Mouse (Mus musculus) limb, embryonic 12.5 days (tissue): ENCODE measurements around the gene Syt6. TPM values are rescaled to one million over a fixed set of nuclear protein-coding genes. Genes with fewer than 3 reads are reported as not detected.

ENCODE experiments used
- ATAC-seq: fragments of 200-750 bp; cut with Nextera tagmentation; 2 replicates; pipeline ENCODE4 v1.8.0; 2017; ENCODE audit warnings: low read depth, moderate TSS enrichment; ENCODE audit not compliant: insufficient number of reproducible peaks, insufficient read depth, low FRiP score, low TSS enrichment
- H3K27ac ChIP-seq: fragments of 300-500 bp; sonication (generic); 2 replicates; pipeline ENCODE4 v1.5.1; 2016; ENCODE audit warnings: mild to moderate bottlenecking, moderate library complexity
- H3K27me3 ChIP-seq: fragments of 300-500 bp; sonication (generic); 2 replicates; pipeline ENCODE4 v1.6.1; 2016; ENCODE audit warnings: mild to moderate bottlenecking, moderate library complexity
- H3K36me3 ChIP-seq: fragments of 300-500 bp; sonication (generic); 2 replicates; pipeline ENCODE4 v1.6.1; 2016; ENCODE audit warnings: mild to moderate bottlenecking, moderate library complexity
- H3K4me1 ChIP-seq: fragments of 300-500 bp; sonication (generic); replicated peaks from 2 replicates; pipeline ENCODE4 v1.6.1; 2016
- H3K4me2 ChIP-seq: fragments of 300-500 bp; sonication (generic); 2 replicates; pipeline ENCODE4 v1.6.1; 2016; ENCODE audit warnings: mild to moderate bottlenecking, moderate library complexity
- H3K4me3 ChIP-seq: fragments of 300-500 bp; sonication (generic); replicated peaks from 2 replicates; pipeline ENCODE4 v1.5.1; 2016; ENCODE audit warnings: mild to moderate bottlenecking
- H3K9ac ChIP-seq: fragments of 300-500 bp; sonication (generic); replicated peaks from 2 replicates; pipeline ENCODE4 v1.6.1; 2016; ENCODE audit warnings: mild to moderate bottlenecking, moderate library complexity
- H3K9me3 ChIP-seq: fragments of 300-500 bp; sonication (generic); 2 replicates; pipeline ENCODE4 v1.6.1; 2016; ENCODE audit warnings: mild to moderate bottlenecking, moderate library complexity
- WGBS: fragments of 180-500 bp; shearing (Covaris S2); methylation state at CpG from one replicate; pipeline ENCODE4 v1.1.7; 2016; 5-methylcytosine and 5-hydroxymethylcytosine counted together
- microRNA-seq: library from miRNA; unstranded; fragments of <30 nt; microRNA quantifications from one replicate; pipeline ENCODE4, GENCODE M21; 2017
- polyA plus RNA-seq: library from polyadenylated mRNA; unstranded; fragments of >200 nt; fragmentation: Nextera tagmentation; extraction: Ambion mirVana; gene quantifications from 2 replicates; pipeline ENCODE4 v1.2.1, GENCODE M21; 2016

Syt6 gene
- polyA plus RNA-seq, 1 experiment from 2014 or later, result 0.18 TPM

GRCm38 (mm10) chr3:103683234-103683965 lies 108.4 kb downstream of the Syt6 start:
- no peak overlapping the region for H3K27ac ChIP-seq
- H3K27me3 ChIP-seq, result peaks cover 17% of the 10 kb centered on the region
- H3K4me3 ChIP-seq, result peak overlapping the region; percentile 15
- no peak for ATAC-seq
- no peaks in the 10 kb centered on the region for H3K9me3 ChIP-seq
- no peaks in the 10 kb centered on the region for H3K36me3 ChIP-seq
- H3K4me2 ChIP-seq, result peak overlapping the region; percentile 50
- 1% methylated on average over 21 of the region's 21 CpGs for WGBS
- H3K9ac ChIP-seq, result 0 out of 2 replicates have a peak overlapping the region, but pooled peaks have one; percentile 8
- H3K4me1 ChIP-seq, result peaks cover 24% of the 10 kb centered on the region

- Histone ChIP-seq H3K4me3 (no peak overlapping the region), H3K4me2 (0 out of 2 replicates have a peak overlapping the region, but pooled peaks have one; percentile 50), H3K9me3 (no peaks in the 10 kb centered on the region), H3K27ac (no peak overlapping the region), H3K36me3 (no peaks in the 10 kb centered on the region), H3K27me3 (peaks cover 17% of the 10 kb centered on the region), H3K4me1 (peaks cover 24% of the 10 kb centered on the region), H3K9ac (no peak overlapping the region)
- no peak for ATAC-seq
- WGBS, result 20% methylated on average over 5 of the region's 5 CpGs
Observed at GRCm38 (mm10) chr3:103683966-103684319, 108.9 kb downstream of the Syt6 start.

- ATAC-seq, result no peak
- Histone ChIP-seq H3K4me2 (no peak overlapping the region), H3K9ac (no peak overlapping the region), H3K27ac (no peak overlapping the region), H3K9me3 (no peaks in the 10 kb centered on the region), H3K4me3 (no peak overlapping the region), H3K36me3 (no peaks in the 10 kb centered on the region), H3K4me1 (peaks cover 4% of the 10 kb centered on the region; the same call in 1 of the 2 replicates), H3K27me3 (peaks cover 6% of the 10 kb centered on the region)
- 68% methylated on average over 1 of the region's 1 CpGs for WGBS
Observed at GRCm38 (mm10) chr3:103689043-103689442, 114.0 kb downstream of the Syt6 start.

- Histone ChIP-seq H3K36me3 (no peaks in the 10 kb centered on the region), H3K9me3 (no peaks in the 10 kb centered on the region), H3K27me3 (no peaks in the 10 kb centered on the region), H3K4me1 (no peaks in the 10 kb centered on the region), H3K4me3 (no peak overlapping the region), H3K27ac (no peak overlapping the region), H3K4me2 (no peak overlapping the region), H3K9ac (no peak overlapping the region)
- ATAC-seq, result no peak
- WGBS, result 79% methylated on average over 3 of the region's 3 CpGs
Observed at GRCm38 (mm10) chr3:103690506-103690905, 115.5 kb downstream of the Syt6 start.

Small RNAs within 50 kb of the gene (microRNA-seq; reads per million reads assigned to microRNA genes)
- gene Gm25325, result not detected

Other genes with a start within 250 kb of the Syt6 start
- 0.24 TPM in 1 of 2 replicates, not detected in the other for gene Atg4a-ps, start 70.8 kb downstream of the Syt6 start, polyA plus RNA-seq
- 33.8 and 36.9 TPM in 2 replicates for gene Olfml3, start 162.8 kb downstream of the Syt6 start, polyA plus RNA-seq
- not detected in 2 replicates for gene Gm10964, start 164.1 kb downstream of the Syt6 start, polyA plus RNA-seq
- gene Hipk1, start 216.3 kb downstream of the Syt6 start, polyA plus RNA-seq, result 12.6 and 13.0 TPM in 2 replicates
- gene Dclre1b, start 234.2 kb downstream of the Syt6 start, polyA plus RNA-seq, result 31.8 and 32.5 TPM in 2 replicates
- gene Ap4b1, start 234.3 kb downstream of the Syt6 start, polyA plus RNA-seq, result 21.6 and 24.6 TPM in 2 replicates
- gene Gm43064, start 234.3 kb downstream of the Syt6 start, polyA plus RNA-seq, result 0.24 TPM in 1 of 2 replicates, not detected in the other